Mouse (Mus musculus): ENCODE results near the gene Olfr1392.
A peak's percentile ranks its signal among the peaks of the same experiment; 100 is the strongest.
"Not testable (repeated sequence)": the region's sequence is repeated elsewhere in the genome, so short reads cannot be mapped to it uniquely, and the experiment has no call there.

The Olfr1392 gene

GRCm38 (mm10) chr11:49284982-49285381 is at the start of gene Olfr1392:
Olfr1392 (plus strand) TSS chr11:49285282.
- DNase-seq (ENCODE audit: low spot score): not testable (repeated sequence)

GRCm38 (mm10) chr11:49235459-49236207 is 49.4 kb upstream of the Olfr1392 start:
- no peak for DNase-seq (ENCODE audit: low spot score)

GRCm38 (mm10) chr11:49236891-49237290 is 48.2 kb upstream of the Olfr1392 start:
- no peak for DNase-seq (ENCODE audit: low spot score)

- no peak for DNase-seq (ENCODE audit: low spot score)
Observed at GRCm38 (mm10) chr11:49237532-49237931, 47.5 kb upstream of the Olfr1392 start.

GRCm38 (mm10) chr11:49240310-49240709 is 44.8 kb upstream of the Olfr1392 start:
- DNase-seq (ENCODE audit: low spot score): no peak

- no peak for DNase-seq (ENCODE audit: low spot score)
Observed at GRCm38 (mm10) chr11:49240874-49241273, 44.2 kb upstream of the Olfr1392 start.

GRCm38 (mm10) chr11:49241471-49241870 is 43.6 kb upstream of the Olfr1392 start:
- DNase-seq (ENCODE audit: low spot score): no peak

GRCm38 (mm10) chr11:49242944-49243626 is 42.0 kb upstream of the Olfr1392 start:
- DNase-seq (ENCODE audit: low spot score): no peak

GRCm38 (mm10) chr11:49243727-49244594 is 41.1 kb upstream of the Olfr1392 start, which contains the start of gene Mgat1:
Mgat1 (plus strand) TSS chr11:49244191.
- DNase-seq (ENCODE audit: low spot score): peak; percentile 93

GRCm38 (mm10) chr11:49244595-49244930 is 40.5 kb upstream of the Olfr1392 start:
- no peak for DNase-seq (ENCODE audit: low spot score)

GRCm38 (mm10) chr11:49245176-49245575 is 39.9 kb upstream of the Olfr1392 start:
- peak; percentile 39 for DNase-seq (ENCODE audit: low spot score)

GRCm38 (mm10) chr11:49245634-49246415 is 39.3 kb upstream of the Olfr1392 start:
- no peak for DNase-seq (ENCODE audit: low spot score)

- DNase-seq (ENCODE audit: low spot score): no peak
Observed at GRCm38 (mm10) chr11:49246523-49246922, 38.6 kb upstream of the Olfr1392 start.

- no peak for DNase-seq (ENCODE audit: low spot score)
Observed at GRCm38 (mm10) chr11:49247255-49247654, 37.8 kb upstream of the Olfr1392 start.

- peak; percentile 58 for DNase-seq (ENCODE audit: low spot score)
Observed at GRCm38 (mm10) chr11:49248226-49248973, 36.7 kb upstream of the Olfr1392 start.

GRCm38 (mm10) chr11:49248974-49249700 is 35.9 kb upstream of the Olfr1392 start:
- DNase-seq (ENCODE audit: low spot score): no peak

GRCm38 (mm10) chr11:49249811-49250421 is 35.2 kb upstream of the Olfr1392 start:
- DNase-seq (ENCODE audit: low spot score): no peak

GRCm38 (mm10) chr11:49250422-49251379 is 34.4 kb upstream of the Olfr1392 start:
- DNase-seq (ENCODE audit: low spot score): peak; percentile 93

- no peak for DNase-seq (ENCODE audit: low spot score)
Observed at GRCm38 (mm10) chr11:49251380-49251761, 33.7 kb upstream of the Olfr1392 start.

Data from urinary bladder, postnatal 14 days (tissue).